Mouse (Mus musculus): ENCODE results near the gene Parva.

- TF ChIP-seq USF1 (IDR thresholded peaks at IDR 0.05; ENCODE audit: low read depth) = no peak
- TF ChIP-seq POLR2A (IDR thresholded peaks at IDR 0.05; ENCODE audit: insufficient read length, low read depth) = no peak
- no peak for TF ChIP-seq MAX (IDR thresholded peaks at IDR 0.05; ENCODE audit: low read depth)
- TF ChIP-seq TCF3 (IDR thresholded peaks at IDR 0.05; ENCODE audit: insufficient read length, low read depth) = no peak
- no peak for TF ChIP-seq MYOD1 (IDR thresholded peaks at IDR 0.05; ENCODE audit: control insufficient read depth in 1 of 3, insufficient read length in 2 of 3, low read depth in 2 of 3)
- no peak for TF ChIP-seq TCF12 (IDR thresholded peaks at IDR 0.05; ENCODE audit: insufficient read depth, poor library complexity, severe bottlenecking)
- no peak for TF ChIP-seq CEBPB (IDR thresholded peaks at IDR 0.05; ENCODE audit: insufficient read depth, poor library complexity, severe bottlenecking)
- no peak for TF ChIP-seq SRF (IDR thresholded peaks at IDR 0.05; ENCODE audit: control insufficient read depth, insufficient read length, low read depth)
Observed at GRCm38 (mm10) chr7:112614046-112614790, 186.9 kb downstream of the Parva start.
